Mouse (Mus musculus) mouse trophoblast stem cell (cell line): ENCODE data around the gene Clip3.

Experiments
- in situ Hi-C, 2 experiments: fragments of 300-500 bp; cut with MseI, MboI; formaldehyde crosslinking; loops; 2 replicates in 1 of 2; 3 replicates in 1 of 2; pipeline ENCODE4 v1.15.1; 2025

The Clip3 gene

GRCm38 (mm10) chr7:30295103-30295502 lies 3.6 kb downstream of the Clip3 start:
- in situ Hi-C loops, result no loop called here

DNA sequence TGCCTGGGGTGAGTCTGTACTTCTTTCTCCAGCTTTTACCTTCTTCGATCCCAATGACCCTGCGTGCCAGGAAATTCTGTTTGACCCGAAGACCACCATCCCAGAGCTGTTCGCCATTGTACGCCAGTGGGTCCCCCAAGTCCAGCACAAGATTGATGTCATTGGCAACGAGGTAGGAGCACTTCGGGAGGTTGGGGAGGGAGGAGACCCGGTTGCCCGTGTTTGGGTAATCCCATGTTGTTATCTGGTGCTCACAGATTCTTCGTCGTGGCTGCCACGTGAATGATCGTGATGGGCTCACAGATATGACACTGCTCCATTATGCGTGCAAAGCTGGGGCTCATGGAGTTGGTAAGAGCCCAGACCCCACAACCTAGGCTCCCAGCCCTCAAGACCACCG lies 5.3 kb downstream of the Clip3 start:
- in situ Hi-C loops, result no loop called here

GRCm38 (mm10) chr7:30297266-30297665 lies 5.7 kb downstream of the Clip3 start:
- in situ Hi-C loops, result no loop called here

DNA sequence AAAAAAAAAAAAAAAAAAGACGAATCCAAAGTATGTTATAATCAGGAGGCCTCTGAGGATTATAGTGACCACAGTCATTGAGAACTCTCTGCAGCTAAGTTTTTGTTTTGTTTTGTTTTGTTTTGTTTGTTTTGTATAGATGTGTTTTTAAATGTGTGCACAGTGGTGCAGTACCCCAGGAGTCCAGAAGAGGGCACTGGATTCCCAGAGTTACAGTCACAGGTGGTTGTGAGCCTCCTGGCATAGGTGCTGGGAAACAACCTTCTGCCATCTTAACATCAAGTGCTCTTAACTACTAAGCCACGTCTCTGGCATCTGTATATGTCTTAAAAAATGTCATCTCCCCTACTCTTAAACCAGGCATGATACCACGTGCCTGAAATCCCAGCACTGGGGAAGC lies 9.4 kb downstream of the Clip3 start:
- in situ Hi-C loops, result no loop called here

GRCm38 (mm10) chr7:30306083-30306779 lies 14.7 kb downstream of the Clip3 start:
- in situ Hi-C loops, result no loop called here

GRCm38 (mm10) chr7:30308076-30309005 lies 16.8 kb downstream of the Clip3 start, which contains the start of gene Alkbh6:
Alkbh6 (plus strand) TSS chr7:30308717.
- in situ Hi-C loops, result no loop called here

GRCm38 (mm10) chr7:30309395-30310129 lies 18.0 kb downstream of the Clip3 start:
- in situ Hi-C loops, result no loop called here

- in situ Hi-C loops, result no loop called here
These were observed 18.6 kb downstream of the Clip3 start for GRCm38 (mm10) chr7:30310136-30310535.

DNA sequence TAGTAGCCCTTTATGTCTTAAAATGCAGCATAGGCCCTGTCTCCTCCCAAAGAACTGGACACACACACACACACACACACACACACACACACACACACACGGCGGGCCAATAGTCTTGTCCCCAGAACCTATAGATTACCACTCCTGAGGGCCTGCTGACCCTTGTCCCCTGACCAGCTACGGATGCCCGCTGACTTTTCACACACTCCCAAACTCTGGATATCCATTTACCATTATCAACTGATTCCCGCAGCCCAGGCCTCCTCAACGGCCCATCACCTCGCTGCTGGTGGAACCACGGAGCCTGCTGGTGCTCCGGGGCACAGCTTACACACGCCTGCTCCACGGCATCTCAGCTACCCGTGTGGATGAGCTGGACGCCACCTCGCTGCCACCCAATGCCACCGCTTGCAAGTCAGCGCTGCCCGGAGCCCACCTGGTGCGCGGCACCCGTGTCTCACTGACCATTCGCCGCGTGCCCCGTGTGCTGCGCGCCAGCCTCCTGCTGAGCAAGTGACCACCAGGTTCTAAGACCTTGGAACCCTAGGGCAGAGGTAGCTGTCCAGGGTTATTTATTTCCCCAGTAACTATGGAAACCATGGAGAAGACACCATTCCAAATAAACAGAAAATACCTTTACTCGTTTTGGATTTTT lies 22.3 kb downstream of the Clip3 start:
- in situ Hi-C loops, result no loop called here

DNA sequence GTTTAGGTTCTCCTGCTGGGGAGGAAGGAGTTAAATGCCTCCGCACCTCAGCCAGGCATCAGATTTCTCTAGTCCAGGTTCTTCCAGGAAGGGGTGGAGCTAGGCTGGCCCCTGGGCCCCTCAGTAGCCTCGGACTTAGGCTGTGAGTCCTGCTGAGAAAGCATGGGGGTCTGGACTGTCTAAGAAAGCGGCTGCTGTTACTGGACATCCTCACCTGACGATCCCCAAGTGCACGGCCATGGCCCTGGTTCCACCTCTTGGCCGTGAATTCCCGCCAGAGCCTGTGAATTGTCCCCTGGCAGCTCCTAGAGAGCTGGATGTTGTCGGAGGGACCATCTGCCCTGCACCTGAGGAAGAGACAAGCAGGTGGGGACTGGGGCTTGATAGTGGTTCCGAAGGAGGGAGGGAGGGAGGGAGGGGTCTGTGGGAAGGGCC lies 23.2 kb downstream of the Clip3 start, which contains the start of gene Syne4:
Gene Syne4, plus strand, starts transcription at position 87 of the 435 bp plus-strand sequence.
- in situ Hi-C loops, result no loop called here

- in situ Hi-C loops, result no loop called here
These were observed 24.3 kb downstream of the Clip3 start for GRCm38 (mm10) chr7:30315559-30316529.

- in situ Hi-C loops, result no loop called here
These were observed 26.6 kb downstream of the Clip3 start for GRCm38 (mm10) chr7:30318142-30318541.

GRCm38 (mm10) chr7:30320946-30321345 lies 29.4 kb downstream of the Clip3 start:
- in situ Hi-C loops, result no loop called here

DNA sequence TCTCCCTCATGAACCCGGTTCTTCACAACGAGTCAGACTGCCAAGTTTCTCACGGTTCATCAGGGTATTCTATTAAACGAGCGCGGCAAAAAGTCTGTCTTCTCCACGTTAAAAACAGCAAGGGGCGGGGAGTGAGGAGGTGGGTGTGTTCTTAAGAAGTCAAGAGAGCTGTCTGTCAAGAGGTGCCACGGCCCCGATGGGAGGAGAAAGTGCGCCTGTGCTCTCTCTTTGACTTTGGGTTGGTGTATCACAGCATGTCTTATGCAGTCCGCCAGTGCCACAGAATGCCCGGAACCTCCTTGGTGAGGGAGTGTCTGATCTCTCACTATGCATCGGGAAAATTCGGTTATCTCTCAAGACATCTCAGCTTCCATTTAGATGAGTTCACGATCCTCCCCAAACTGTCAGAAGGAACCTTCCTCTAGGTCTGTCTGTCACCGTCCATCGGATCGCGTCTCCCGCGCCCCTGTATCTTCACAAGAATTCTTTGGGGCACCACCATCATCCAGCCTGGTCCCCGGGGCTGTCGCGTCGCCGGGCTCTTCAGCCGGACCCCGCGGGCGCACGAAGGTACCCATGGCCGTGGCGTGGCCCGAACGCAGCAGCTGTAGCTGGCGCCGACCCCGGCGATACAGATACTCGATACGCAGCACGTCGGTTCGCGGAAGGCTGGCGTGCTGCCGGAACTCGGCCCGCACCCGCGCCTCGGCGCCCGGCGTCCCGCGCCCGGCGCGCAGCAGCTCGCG lies 30.2 kb downstream of the Clip3 start, which contains the start of gene E130208F15Rik:
Gene E130208F15Rik, plus strand, starts transcription at position 202 of the 746 bp plus-strand sequence.
- in situ Hi-C loops, result no loop called here

DNA sequence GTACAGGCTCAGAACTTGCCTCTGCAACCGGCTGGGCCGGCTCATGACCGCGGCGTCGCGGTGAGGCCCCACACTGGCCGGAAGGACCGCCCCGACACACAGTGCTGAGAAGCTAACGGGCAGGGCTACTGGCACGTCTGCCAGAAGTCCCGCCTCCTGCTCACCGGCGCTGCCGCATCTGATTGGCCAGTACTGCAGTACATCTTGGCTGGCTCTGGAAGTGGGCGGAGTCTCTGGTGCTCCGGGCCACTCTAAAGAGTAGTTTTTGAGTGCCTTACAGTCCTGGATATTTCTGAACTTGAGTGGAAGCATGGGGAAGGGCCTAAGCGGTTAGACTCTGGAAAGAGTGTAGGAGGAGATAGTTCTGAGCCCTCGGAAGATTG lies 30.7 kb downstream of the Clip3 start:
- in situ Hi-C loops, result no loop called here

DNA sequence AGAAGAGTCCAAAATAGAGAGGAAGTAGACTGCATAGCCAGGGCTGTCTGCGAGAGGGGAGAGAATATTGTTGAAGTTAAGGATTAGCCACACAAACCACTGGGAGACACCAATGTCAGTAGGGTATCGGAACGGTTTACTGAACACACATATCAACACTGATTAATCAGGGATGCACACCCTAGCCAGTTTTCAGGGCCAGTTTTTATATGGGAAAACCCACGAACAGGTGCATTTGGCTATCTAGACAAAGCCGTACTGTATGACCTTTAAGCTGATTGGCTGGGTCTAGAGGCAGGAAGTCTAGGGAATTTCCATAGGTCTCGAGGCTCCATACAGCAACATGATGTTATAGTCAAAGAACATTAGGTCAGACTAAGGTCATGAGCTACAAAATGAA lies 31.3 kb downstream of the Clip3 start:
- in situ Hi-C loops, result no loop called here

- in situ Hi-C loops, result no loop called here
These were observed 32.3 kb downstream of the Clip3 start, which contains the start of gene Sdhaf1 for GRCm38 (mm10) chr7:30323795-30324194. Sdhaf1 (minus strand) TSS chr7:30323895.

- in situ Hi-C loops, result no loop called here
These were observed 32.9 kb downstream of the Clip3 start for GRCm38 (mm10) chr7:30324300-30324944.

DNA sequence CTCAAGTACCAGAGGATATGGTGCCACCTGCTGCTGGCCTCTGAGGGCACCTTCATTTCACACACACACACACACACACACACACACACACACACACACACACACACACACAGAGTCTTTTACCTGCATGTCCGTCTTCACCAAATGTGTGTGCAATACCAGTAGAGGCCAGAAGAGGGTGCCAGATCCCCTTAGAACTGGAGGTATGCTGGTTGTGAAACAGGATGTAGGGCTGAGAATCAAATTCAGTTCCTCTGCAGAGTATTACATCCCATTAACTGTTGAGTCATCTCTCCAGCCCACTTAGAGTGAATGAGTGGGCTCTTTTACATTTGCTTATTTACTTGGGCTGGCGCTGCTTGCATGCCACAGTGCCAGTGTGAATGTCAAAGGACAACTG lies 33.8 kb downstream of the Clip3 start:
- in situ Hi-C loops, result no loop called here
